Mouse (Mus musculus) cerebellum, postnatal 10 days (tissue): ENCODE results near the gene Atf3.

Source experiments
- DNase-seq, 2 experiments: peaks; one replicate each; pipeline ENCODE4 v3.0.0; 2021; ENCODE audit warnings: mixed read lengths in 2 of 2

Gene Atf3

GRCm38 (mm10) chr1:191226570-191226969, 8.7 kb upstream of the Atf3 start:
- no peak for DNase-seq

- DNase-seq = no peak
Measured at GRCm38 (mm10) chr1:191225771-191226170, 7.9 kb upstream of the Atf3 start.

GRCm38 (mm10) chr1:191224981-191225703, 7.3 kb upstream of the Atf3 start:
- DNase-seq = peak in 1 of 2 experiments; percentile 11

- DNase-seq = peak; percentile 98
Measured at GRCm38 (mm10) chr1:191224302-191224980, 6.6 kb upstream of the Atf3 start.

GRCm38 (mm10) chr1:191223930-191224301, 6.1 kb upstream of the Atf3 start:
- peak in 1 of 2 experiments; percentile 61 for DNase-seq

- peak; percentile 9 to 19 for DNase-seq
Measured at GRCm38 (mm10) chr1:191222031-191222430, 4.2 kb upstream of the Atf3 start.

GRCm38 (mm10) chr1:191220588-191220987, 2.7 kb upstream of the Atf3 start:
- no peak for DNase-seq

GRCm38 (mm10) chr1:191219748-191220147, 1.9 kb upstream of the Atf3 start:
- DNase-seq = no peak

- DNase-seq = no peak
Measured at GRCm38 (mm10) chr1:191218583-191218982, 744 bp upstream of the Atf3 start.

GRCm38 (mm10) chr1:191215776-191216661, 1.8 kb downstream of the Atf3 start:
- no peak for DNase-seq

GRCm38 (mm10) chr1:191211096-191211495, 6.7 kb downstream of the Atf3 start:
- DNase-seq = no peak

GRCm38 (mm10) chr1:191205791-191206190, 12.0 kb downstream of the Atf3 start:
- no peak for DNase-seq

GRCm38 (mm10) chr1:191204876-191205275, 13.0 kb downstream of the Atf3 start:
- no peak for DNase-seq

GRCm38 (mm10) chr1:191203496-191203895, 14.3 kb downstream of the Atf3 start:
- no peak for DNase-seq

- no peak for DNase-seq
Measured at GRCm38 (mm10) chr1:191202208-191202952, 15.5 kb downstream of the Atf3 start.

GRCm38 (mm10) chr1:191200816-191201602, 16.8 kb downstream of the Atf3 start:
- DNase-seq = no peak

- DNase-seq = no peak
Measured at GRCm38 (mm10) chr1:191197916-191198315, 19.9 kb downstream of the Atf3 start.

GRCm38 (mm10) chr1:191196016-191196415, 21.8 kb downstream of the Atf3 start:
- no peak for DNase-seq

- peak in 1 of 2 experiments; percentile 24 for DNase-seq
Measured at GRCm38 (mm10) chr1:191193657-191194424, 24.0 kb downstream of the Atf3 start.

GRCm38 (mm10) chr1:191192751-191193150, 25.1 kb downstream of the Atf3 start:
- DNase-seq = no peak

- DNase-seq = no peak
Measured at GRCm38 (mm10) chr1:191192213-191192612, 25.6 kb downstream of the Atf3 start.
